Mouse (Mus musculus) ES-E14 (cell line): ENCODE results near the gene Dchs1.

Experiments
- CHD2 ChIP-seq: IDR thresholded peaks from 2 replicates; pipeline ENCODE4 v1.6.1; 2014; ENCODE audit warnings: mild to moderate bottlenecking, low read depth, low read length, inconsistent platforms
- HCFC1 ChIP-seq: IDR thresholded peaks from 2 replicates; pipeline ENCODE4 v1.6.1; 2012; ENCODE audit warnings: low read length, inconsistent platforms, borderline replicate concordance; ENCODE audit not compliant: insufficient read depth
- ZC3H11A ChIP-seq: IDR thresholded peaks from 2 replicates; pipeline ENCODE4 v1.6.1; 2012; ENCODE audit warnings: low read depth, mild to moderate bottlenecking, inconsistent platforms, low read length, borderline replicate concordance

DNA sequence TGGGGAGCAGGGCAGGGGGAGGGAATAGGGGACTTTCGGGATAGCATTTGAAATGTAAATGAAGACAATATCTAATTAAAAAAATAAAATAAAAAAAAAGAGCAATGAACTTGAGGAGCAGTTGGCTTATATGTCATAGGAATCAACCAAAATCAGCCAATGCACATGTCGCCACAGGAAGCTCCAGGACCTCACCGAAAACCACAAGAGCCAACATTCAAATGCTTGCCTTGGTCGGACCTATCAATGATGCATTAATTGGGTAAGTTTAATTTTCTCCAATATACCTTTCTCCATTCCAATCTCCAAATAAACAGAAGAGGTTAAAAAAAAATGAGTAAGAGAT, 60.5 kb downstream of the Dchs1 start:
- no peak for TF ChIP-seq ZC3H11A
- TF ChIP-seq CHD2: no peak
- TF ChIP-seq HCFC1: no peak
